Mouse (Mus musculus): ENCODE data around the gene Tmem258.

DNA sequence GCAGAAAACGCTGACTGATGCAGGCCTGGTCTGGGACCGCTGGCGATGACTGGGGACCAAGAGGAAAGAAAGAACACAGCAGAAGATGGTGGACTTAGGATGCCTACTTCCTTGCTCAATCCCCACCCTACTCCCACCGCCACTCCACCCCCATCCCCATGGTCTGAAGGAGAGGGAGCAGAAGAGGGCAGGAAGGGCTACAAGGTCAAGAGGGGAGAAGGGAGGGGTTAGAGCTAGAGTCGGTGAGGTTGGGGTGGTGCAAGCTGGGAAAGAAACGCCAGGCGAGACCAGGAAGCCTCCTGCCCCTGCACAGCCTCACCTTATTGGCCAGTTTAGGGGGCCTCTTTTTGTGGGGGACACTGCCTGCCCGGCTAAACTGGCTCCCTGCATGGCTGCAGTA, 12.3 kb downstream of the Tmem258 start:
- TF ChIP-seq POLR2A (IDR thresholded peaks at IDR 0.05; ENCODE audit: low read depth, low read length): no peak
- no peak for TF ChIP-seq CTCF (conservative IDR thresholded peaks at IDR 0.05; ENCODE audit: insufficient read depth, insufficient read length, low read depth, low read length)
